Comparison of ENCODE assay signal across 23 mouse cellular contexts in the genomic region with DNA sequence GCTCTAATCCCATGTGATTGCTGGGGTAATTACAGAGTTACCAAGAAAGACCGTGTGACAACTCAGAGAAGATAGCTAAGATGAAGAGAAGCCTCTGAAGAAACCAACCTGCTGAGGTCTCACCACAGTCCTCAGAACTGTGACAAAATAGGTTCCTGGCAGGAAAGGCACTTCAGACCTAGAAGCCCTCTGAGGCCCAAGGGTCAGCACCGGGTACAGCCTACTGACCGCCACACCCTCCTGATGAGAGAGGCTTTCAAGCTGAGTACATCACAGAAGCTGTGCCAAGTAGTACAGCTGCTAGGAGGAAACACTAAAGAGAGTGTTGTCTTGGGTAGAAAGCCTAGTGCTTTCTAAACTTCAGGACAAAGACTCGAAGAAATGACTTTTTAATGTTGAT. TPM values are rescaled to one million over a fixed set of nuclear protein-coding genes. Genes with fewer than 3 reads are reported as not detected.
DNase-seq lines count a peak whose midpoint lies in the region; ATAC-seq and TF ChIP-seq lines count a peak whose summit lies in the region.
"Had no signal": no experiment of that assay in that cellular context is flagged by ENCODE, and none has a peak within 500 bp of the region (broad histone marks: within the 10 kb centered on the region; RNA-seq: fewer than 3 reads in every experiment).

No protein-coding gene starts in this region.

- no peak for TF ChIP-seq EP300 in liver, postnatal 0 days (IDR thresholded peaks at IDR 0.05; ENCODE audit: low read depth)

- no peaks in the 10 kb centered on the region for H3K36me3 ChIP-seq in kidney, adult 2 months (ENCODE audit: control insufficient read depth, insufficient read depth, low read length)
- no peaks in the 10 kb centered on the region for H3K36me3 ChIP-seq in kidney, embryonic 14.5 days (ENCODE audit: control insufficient read depth, insufficient read depth, low read length)
- no peaks in the 10 kb centered on the region for H3K36me3 ChIP-seq in liver, adult 2 months (ENCODE audit: control insufficient read depth, insufficient read depth, low read length)
- H3K36me3 ChIP-seq in liver, embryonic 12.5 days, result no peaks in the 10 kb centered on the region
- no peaks in the 10 kb centered on the region for H3K36me3 ChIP-seq in liver, embryonic 13.5 days
- no peaks in the 10 kb centered on the region for H3K36me3 ChIP-seq in liver, postnatal 0 days (replicated peaks; ENCODE audit: insufficient read depth, low read length)
- H3K36me3 ChIP-seq: forebrain, embryonic 15.5 days had no signal

- H3K27me3 ChIP-seq in kidney, adult 2 months (replicated peaks; ENCODE audit: control insufficient read depth, insufficient read depth, low read length), result no peaks in the 10 kb centered on the region
- no peaks in the 10 kb centered on the region for H3K27me3 ChIP-seq in kidney, embryonic 14.5 days (ENCODE audit: control insufficient read depth, insufficient read depth, low read length)
- H3K27me3 ChIP-seq in liver, adult 2 months (ENCODE audit: control insufficient read depth, insufficient read depth, low read length), result no peaks in the 10 kb centered on the region
- H3K27me3 ChIP-seq in liver, embryonic 12.5 days (replicated peaks), result no peaks in the 10 kb centered on the region
- H3K27me3 ChIP-seq in liver, embryonic 13.5 days, result no peaks in the 10 kb centered on the region
- no peaks in the 10 kb centered on the region for H3K27me3 ChIP-seq in liver, postnatal 0 days (ENCODE audit: insufficient read depth, low read length)
- H3K27me3 ChIP-seq: CH12.LX; embryonic facial prominence, embryonic 12.5 days; forebrain, embryonic 15.5 days; hindbrain, embryonic 13.5 days had no signal

- no peak for TF ChIP-seq POLR2A in kidney, adult 2 months (IDR thresholded peaks at IDR 0.05; ENCODE audit: low read depth, low read length)
- no peak for TF ChIP-seq POLR2A in liver, adult 2 months (IDR thresholded peaks at IDR 0.05; ENCODE audit: extremely low read depth, insufficient read depth, low read length)

- no peak for TF ChIP-seq CTCF in kidney, adult 2 months (conservative IDR thresholded peaks at IDR 0.05; ENCODE audit: insufficient read depth, insufficient read length, low read depth, low read length)
- TF ChIP-seq CTCF in liver, adult 2 months (IDR thresholded peaks at IDR 0.05; ENCODE audit: low read depth, low read length), result no peak
- no peak for TF ChIP-seq CTCF in liver, postnatal 0 days (IDR thresholded peaks at IDR 0.05; ENCODE audit: low read depth)

- H3K27ac ChIP-seq in kidney, adult 2 months (ENCODE audit: insufficient read depth, low read depth, low read length), result no peak overlapping the region
- H3K27ac ChIP-seq in kidney, embryonic 14.5 days (ENCODE audit: low read depth, low read length), result no peak overlapping the region
- peak overlapping the region; percentile 66 for H3K27ac ChIP-seq in liver, adult 2 months (replicated peaks; ENCODE audit: insufficient read depth, low read depth, low read length)
- no peak overlapping the region for H3K27ac ChIP-seq in liver, embryonic 12.5 days
- H3K27ac ChIP-seq in liver, embryonic 13.5 days, result peak overlapping the region; percentile 66
- H3K27ac ChIP-seq in liver, postnatal 0 days (ENCODE audit: low read depth), result peak overlapping the region; percentile 86
- H3K27ac ChIP-seq: embryonic facial prominence, embryonic 12.5 days; forebrain, embryonic 15.5 days; heart, embryonic 10.5 days; hindbrain, embryonic 13.5 days had no signal

- H3K4me1 ChIP-seq in kidney, adult 2 months (ENCODE audit: control insufficient read depth, insufficient read depth, low read length), result 0 out of 2 replicates have a peak, but pooled peaks cover 5% of the 10 kb centered on the region
- H3K4me1 ChIP-seq in kidney, embryonic 14.5 days (ENCODE audit: control insufficient read depth, insufficient read depth, low read length), result no peaks in the 10 kb centered on the region
- H3K4me1 ChIP-seq in liver, adult 2 months (ENCODE audit: control insufficient read depth, insufficient read depth, low read length), result peaks cover 10% of the 10 kb centered on the region
- 0 out of 2 replicates have a peak, but pooled peaks cover 8% of the 10 kb centered on the region for H3K4me1 ChIP-seq in liver, embryonic 12.5 days
- H3K4me1 ChIP-seq in liver, embryonic 13.5 days (replicated peaks), result peaks cover 5% of the 10 kb centered on the region; the same call in 1 of the 2 replicates
- 0 out of 2 replicates have a peak, but pooled peaks cover 4% of the 10 kb centered on the region for H3K4me1 ChIP-seq in liver, postnatal 0 days (ENCODE audit: insufficient read depth)
- H3K4me1 ChIP-seq: embryonic facial prominence, embryonic 12.5 days had no signal

- no peak overlapping the region for H3K4me3 ChIP-seq in kidney, adult 2 months (ENCODE audit: insufficient read depth, low read depth, low read length)
- no peak overlapping the region for H3K4me3 ChIP-seq in kidney, embryonic 14.5 days (ENCODE audit: low read length)
- no peak overlapping the region for H3K4me3 ChIP-seq in liver, adult 2 months (ENCODE audit: insufficient read depth, low read depth, low read length)
- no peak overlapping the region for H3K4me3 ChIP-seq in liver, embryonic 12.5 days
- H3K4me3 ChIP-seq in liver, embryonic 13.5 days (replicated peaks), result no peak overlapping the region
- H3K4me3 ChIP-seq in liver, postnatal 0 days (ENCODE audit: low read depth, low read length), result no peak overlapping the region
- H3K4me3 ChIP-seq: embryonic facial prominence, embryonic 12.5 days; forebrain, embryonic 15.5 days; heart, embryonic 10.5 days; hindbrain, embryonic 13.5 days had no signal

- H3K79me2 ChIP-seq in liver, adult 2 months (ENCODE audit: control insufficient read depth, insufficient read depth, low read length), result no peaks in the 10 kb centered on the region

- H3K9ac ChIP-seq in kidney, embryonic 14.5 days (ENCODE audit: low read depth, low read length), result no peak overlapping the region
- H3K9ac ChIP-seq in liver, adult 2 months (ENCODE audit: low read depth, low read length), result 0 out of 2 replicates have a peak overlapping the region, but pooled peaks have one; percentile 17
- no peak overlapping the region for H3K9ac ChIP-seq in liver, embryonic 12.5 days
- H3K9ac ChIP-seq in liver, embryonic 13.5 days, result no peak overlapping the region
- no peak overlapping the region for H3K9ac ChIP-seq in liver, postnatal 0 days (replicated peaks)
- H3K9ac ChIP-seq: embryonic facial prominence, embryonic 12.5 days; forebrain, embryonic 15.5 days; hindbrain, embryonic 13.5 days had no signal

- H3K9me3 ChIP-seq in kidney, embryonic 14.5 days (ENCODE audit: control insufficient read depth, low read length), result no peaks in the 10 kb centered on the region
- no peaks in the 10 kb centered on the region for H3K9me3 ChIP-seq in liver, embryonic 12.5 days (replicated peaks)
- H3K9me3 ChIP-seq in liver, embryonic 13.5 days (replicated peaks), result no peaks in the 10 kb centered on the region
- H3K9me3 ChIP-seq in liver, postnatal 0 days (ENCODE audit: low read length), result no peaks in the 10 kb centered on the region
- H3K9me3 ChIP-seq: embryonic facial prominence, embryonic 12.5 days; forebrain, embryonic 15.5 days; heart, embryonic 10.5 days; hindbrain, embryonic 13.5 days had no signal

- WGBS in kidney, adult 2 months, result 61% methylated on average over 4 of the region's 4 CpGs
- 69% methylated on average over 4 of the region's 4 CpGs for WGBS in kidney, embryonic 14.5 days
- 40% methylated on average over 4 of the region's 4 CpGs for WGBS in liver, adult 2 months
- WGBS in liver, embryonic 12.5 days (ENCODE audit: insufficient replicate concordance), result 63% methylated on average over 4 of the region's 4 CpGs
- 61% methylated on average over 4 of the region's 4 CpGs for WGBS in liver, embryonic 13.5 days (ENCODE audit: insufficient replicate concordance)
- WGBS in liver, postnatal 0 days (ENCODE audit: insufficient replicate concordance), result 66% methylated on average over 4 of the region's 4 CpGs

- H3K4me2 ChIP-seq in kidney, embryonic 14.5 days (replicated peaks; ENCODE audit: low read depth, low read length), result no peak overlapping the region
- H3K4me2 ChIP-seq in liver, embryonic 12.5 days, result no peak overlapping the region
- no peak overlapping the region for H3K4me2 ChIP-seq in liver, embryonic 13.5 days
- peak overlapping the region; percentile 52; the same call in 1 of the 2 replicates for H3K4me2 ChIP-seq in liver, postnatal 0 days (ENCODE audit: low read depth, low read length)
- H3K4me2 ChIP-seq: embryonic facial prominence, embryonic 12.5 days; forebrain, embryonic 15.5 days; hindbrain, embryonic 13.5 days had no signal

- DNase-seq in kidney, adult 2 months, result peak; percentile 50
- peak; percentile 68 for DNase-seq in liver, adult 2 months (ENCODE audit: extremely low read depth, low read depth, low spot score)
- no peak for DNase-seq in liver, embryonic 13.5 days
- no peak for DNase-seq in liver, postnatal 0 days
- DNase-seq: adrenal gland, adult 2 months; adrenal gland, postnatal 36 days; cerebellum, adult 2 months; cerebellum, postnatal 10 days; gastrocnemius, postnatal 36 days; heart, adult 18-20 months; heart, postnatal 10 days had no signal

- no peak for ATAC-seq in kidney, embryonic 14.5 days (ENCODE audit: low FRiP score, low TSS enrichment)
- no peak for ATAC-seq in liver, embryonic 12.5 days
- no peak for ATAC-seq in liver, embryonic 13.5 days (ENCODE audit: low read depth)
- peak; percentile 43; the same call in 1 of the 2 replicates for ATAC-seq in liver, postnatal 0 days
- ATAC-seq in megakaryocyte-erythroid progenitor cell, adult 5-6 weeks (replicated peaks; ENCODE audit: low FRiP score, low TSS enrichment, poor library complexity, severe bottlenecking), result no peak
- ATAC-seq: forebrain, embryonic 15.5 days had no signal

RNA-seq across cellular contexts. Expression of a gene that starts 36.0 kb away (rescaled TPM):
- polyA plus RNA-seq in kidney, adult 2 months (2012; rRNA removed), result 24.5 and 25.9 TPM in 2 replicates
- polyA plus RNA-seq in kidney, embryonic 14.5 days (2014; fragmentation: Nextera tagmentation; extraction: Ambion mirVana), result 65.9 and 79.1 TPM in 2 replicates
- total RNA-seq in liver, adult 2 months (2014; rRNA removed), result 7.3 and 7.6 TPM in 2 replicates
- polyA plus RNA-seq in liver, adult 2 months (2012; rRNA removed), result 20.0 and 23.2 TPM in 2 replicates
- polyA plus RNA-seq in liver, embryonic 12.5 days (2016; fragmentation: Nextera tagmentation; extraction: Ambion mirVana), result 40.6 and 43.6 TPM in 2 replicates
- polyA plus RNA-seq in liver, embryonic 13.5 days (2015; fragmentation: Nextera tagmentation; extraction: Ambion mirVana), result 26.9 and 28.9 TPM in 2 replicates
- 20.1 and 26.5 TPM in 2 replicates for polyA plus RNA-seq in liver, postnatal 0 days (2015; fragmentation: Nextera tagmentation; extraction: Ambion mirVana)
- 84.1 and 94.3 TPM in 2 replicates for total RNA-seq in megakaryocyte-erythroid progenitor cell, adult 5-6 weeks (2014; fragmentation: Nextera tagmentation)
- total RNA-seq in megakaryocyte-erythroid progenitor cell, adult 5-6 weeks (2017), result 51.3 and 61.0 TPM in 2 replicates

RNA-seq across cellular contexts. Expression of a gene that starts 39.8 kb away (rescaled TPM):
- polyA plus RNA-seq in kidney, adult 2 months (2012; rRNA removed), result 19.4 and 20.6 TPM in 2 replicates
- polyA plus RNA-seq in kidney, embryonic 14.5 days (2014; fragmentation: Nextera tagmentation; extraction: Ambion mirVana), result 17.5 and 23.7 TPM in 2 replicates
- 2.7 and 4.4 TPM in 2 replicates for total RNA-seq in liver, adult 2 months (2014; rRNA removed)
- 10.5 and 15.9 TPM in 2 replicates for polyA plus RNA-seq in liver, adult 2 months (2012; rRNA removed)
- 3.6 and 4.6 TPM in 2 replicates for polyA plus RNA-seq in liver, embryonic 12.5 days (2016; fragmentation: Nextera tagmentation; extraction: Ambion mirVana)
- polyA plus RNA-seq in liver, embryonic 13.5 days (2015; fragmentation: Nextera tagmentation; extraction: Ambion mirVana), result 1.8 and 2.2 TPM in 2 replicates
- 7.9 and 10.0 TPM in 2 replicates for polyA plus RNA-seq in liver, postnatal 0 days (2015; fragmentation: Nextera tagmentation; extraction: Ambion mirVana)
- total RNA-seq in megakaryocyte-erythroid progenitor cell, adult 5-6 weeks (2014; fragmentation: Nextera tagmentation), result 4.2 and 5.5 TPM in 2 replicates
- total RNA-seq in megakaryocyte-erythroid progenitor cell, adult 5-6 weeks (2017), result 1.9 and 3.0 TPM in 2 replicates
- total RNA-seq: CH12.LX had no signal

RNA-seq across cellular contexts. Expression of a gene that starts 57.2 kb away (rescaled TPM):
- 12.3 and 16.9 TPM in 2 replicates for polyA plus RNA-seq in kidney, adult 2 months (2012; rRNA removed)
- 14.0 and 23.5 TPM in 2 replicates for polyA plus RNA-seq in kidney, embryonic 14.5 days (2014; fragmentation: Nextera tagmentation; extraction: Ambion mirVana)
- 5.0 and 7.0 TPM in 2 replicates for total RNA-seq in liver, adult 2 months (2014; rRNA removed)
- polyA plus RNA-seq in liver, adult 2 months (2012; rRNA removed), result 4.8 and 5.8 TPM in 2 replicates
- polyA plus RNA-seq in liver, embryonic 12.5 days (2016; fragmentation: Nextera tagmentation; extraction: Ambion mirVana), result 3.3 and 3.8 TPM in 2 replicates
- 1.6 and 1.8 TPM in 2 replicates for polyA plus RNA-seq in liver, embryonic 13.5 days (2015; fragmentation: Nextera tagmentation; extraction: Ambion mirVana)
- polyA plus RNA-seq in liver, postnatal 0 days (2015; fragmentation: Nextera tagmentation; extraction: Ambion mirVana), result 1.8 and 2.0 TPM in 2 replicates
- total RNA-seq in megakaryocyte-erythroid progenitor cell, adult 5-6 weeks (2014; fragmentation: Nextera tagmentation), result 7.2 and 7.8 TPM in 2 replicates
- total RNA-seq in megakaryocyte-erythroid progenitor cell, adult 5-6 weeks (2017), result 3.4 and 9.1 TPM in 2 replicates

RNA-seq across cellular contexts. Expression of a gene that starts 59.2 kb away (rescaled TPM):
- not detected in 2 replicates for polyA plus RNA-seq in kidney, adult 2 months (2012; rRNA removed)
- 0.43 and 0.55 TPM in 2 replicates for polyA plus RNA-seq in kidney, embryonic 14.5 days (2014; fragmentation: Nextera tagmentation; extraction: Ambion mirVana)
- not detected in 2 replicates for total RNA-seq in liver, adult 2 months (2014; rRNA removed)
- polyA plus RNA-seq in liver, adult 2 months (2012; rRNA removed), result not detected in 2 replicates
- 0.13 and 0.26 TPM in 2 replicates for polyA plus RNA-seq in liver, embryonic 12.5 days (2016; fragmentation: Nextera tagmentation; extraction: Ambion mirVana)
- polyA plus RNA-seq in liver, embryonic 13.5 days (2015; fragmentation: Nextera tagmentation; extraction: Ambion mirVana), result 0.07 and 0.16 TPM in 2 replicates
- not detected in 2 replicates for polyA plus RNA-seq in liver, postnatal 0 days (2015; fragmentation: Nextera tagmentation; extraction: Ambion mirVana)
- total RNA-seq in megakaryocyte-erythroid progenitor cell, adult 5-6 weeks (2014; fragmentation: Nextera tagmentation), result not detected in 2 replicates
- total RNA-seq in megakaryocyte-erythroid progenitor cell, adult 5-6 weeks (2017), result not detected in 2 replicates
- total RNA-seq: adrenal gland, adult 2 months; adrenal gland, postnatal 36 days; CH12.LX; common myeloid progenitor, adult 5-6 weeks; gastrocnemius, adult 8-10 months; gastrocnemius, postnatal 36 days; heart, adult 18-20 months; heart, postnatal 10 days; hematopoietic stem cell, adult 5-6 weeks had no signal
- polyA plus RNA-seq: adrenal gland, adult 2 months; cerebellum, adult 2 months; heart, embryonic 14.5 days; hindbrain, embryonic 13.5 days had no signal

Comparison
In these comparisons a context has a peak if more than half of its experiments do, and no peak if none do; other contexts are left out.
1. DNase-seq: peak in kidney, adult 2 months (single experiment) and liver, adult 2 months (single experiment); none in liver, embryonic 13.5 days (single experiment) and liver, postnatal 0 days (single experiment).
2. H3K27ac ChIP-seq: peak in liver, adult 2 months (single experiment), liver, embryonic 13.5 days (single experiment) and liver, postnatal 0 days (single experiment); none in kidney, adult 2 months (single experiment), kidney, embryonic 14.5 days (single experiment) and liver, embryonic 12.5 days (single experiment).